Mouse (Mus musculus): Measurements from ENCODE around the gene Gm28553. TPM values are rescaled to one million over a fixed set of nuclear protein-coding genes. Genes with fewer than 3 reads are reported as not detected.
"Not testable (repeated sequence)": the region's sequence is repeated elsewhere in the genome, so short reads cannot be mapped to it uniquely, and the experiment has no call there.

Gene Gm28553
- polyA plus RNA-seq (2015; fragmentation: Nextera tagmentation; extraction: Ambion mirVana) = not detected in 2 replicates

DNA sequence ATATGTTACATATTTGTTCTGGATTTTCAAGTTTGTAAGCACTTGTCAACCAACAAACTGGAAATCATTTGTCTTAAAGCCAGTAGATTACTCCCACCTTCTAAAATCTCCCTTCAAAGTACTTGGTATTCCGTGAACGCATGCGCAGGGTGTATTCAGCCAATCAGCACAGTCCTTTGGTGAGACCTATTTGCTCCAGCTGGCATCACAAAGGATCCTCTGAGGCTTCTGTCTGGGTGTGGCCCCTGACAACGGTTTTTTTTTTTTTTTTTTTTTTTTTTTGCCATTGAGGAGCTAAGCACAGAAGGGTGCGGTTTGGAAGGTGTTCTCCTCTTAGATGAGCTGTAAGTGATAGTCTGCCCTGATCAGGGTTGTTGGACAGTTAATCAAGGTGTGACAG lies at the start of gene Gm28553:
Gm28553 (plus strand) TSS at position 301 of the 400 bp plus-strand sequence.
- DNase-seq (ENCODE audit: low spot score) = not testable (repeated sequence)
